Mouse (Mus musculus): ENCODE measurements at regions not wholly inside any gene's neighbourhood (a gene's known extent, or its start where the extent isn't known, plus 50 kb on each side); places are given as distances from the start of the nearest gene placed in this dataset.

GRCm38 (mm10) chr2:129904753-129905152 is 104.4 kb downstream of the Stk35 start:
- Histone ChIP-seq H3K4me3 (ENCODE audit: low read depth, low read length) (no peak overlapping the region), H3K9ac (ENCODE audit: low read length) (no peak overlapping the region), H3K4me2 (ENCODE audit: low read depth, low read length, severe bottlenecking) (no peak overlapping the region), H3K4me1 (replicated peaks; ENCODE audit: control insufficient read depth, insufficient read depth, low read length) (peaks cover 2% of the 10 kb centered on the region; the same call in 1 of the 2 replicates), H3K9me3 (ENCODE audit: control insufficient read depth, low read length) (no peaks in the 10 kb centered on the region), H3K27me3 (ENCODE audit: control insufficient read depth, insufficient read depth, low read length) (no peaks in the 10 kb centered on the region), H3K36me3 (ENCODE audit: control insufficient read depth, insufficient read depth, low read length) (no peaks in the 10 kb centered on the region), H3K27ac (ENCODE audit: low read depth, low read length) (no peak overlapping the region)
- ATAC-seq (replicated peaks; ENCODE audit: low FRiP score): no peak
- no peak for DNase-seq (ENCODE audit: low spot score)
- WGBS: 48% methylated on average over 7 of the region's 7 CpGs

GRCm38 (mm10) chr2:129908701-129909425 is 103.3 kb upstream of the Tgm3 start:
- no peaks in the 10 kb centered on the region for H3K27me3 ChIP-seq (ENCODE audit: control insufficient read depth, insufficient read depth, low read length)
- no peaks in the 10 kb centered on the region for H3K9me3 ChIP-seq (ENCODE audit: control insufficient read depth, low read length)
- peak; percentile 98 for ATAC-seq (replicated peaks; ENCODE audit: low FRiP score)
- peak overlapping the region; percentile 48 for H3K9ac ChIP-seq (ENCODE audit: low read length)
- peak; percentile 91 for DNase-seq (ENCODE audit: low spot score)
- H3K4me2 ChIP-seq (ENCODE audit: low read depth, low read length, severe bottlenecking): peak overlapping the region; percentile 57
- 2% methylated on average over 28 of the region's 28 CpGs for WGBS
- H3K4me3 ChIP-seq (ENCODE audit: low read depth, low read length): peak overlapping the region; percentile 27
- H3K4me1 ChIP-seq (replicated peaks; ENCODE audit: control insufficient read depth, insufficient read depth, low read length): peaks cover 2% of the 10 kb centered on the region; the same call in 1 of the 2 replicates
- H3K27ac ChIP-seq (ENCODE audit: low read depth, low read length): peak overlapping the region; percentile 18; the same call in 1 of the 2 replicates
- no peaks in the 10 kb centered on the region for H3K36me3 ChIP-seq (ENCODE audit: control insufficient read depth, insufficient read depth, low read length)

DNA sequence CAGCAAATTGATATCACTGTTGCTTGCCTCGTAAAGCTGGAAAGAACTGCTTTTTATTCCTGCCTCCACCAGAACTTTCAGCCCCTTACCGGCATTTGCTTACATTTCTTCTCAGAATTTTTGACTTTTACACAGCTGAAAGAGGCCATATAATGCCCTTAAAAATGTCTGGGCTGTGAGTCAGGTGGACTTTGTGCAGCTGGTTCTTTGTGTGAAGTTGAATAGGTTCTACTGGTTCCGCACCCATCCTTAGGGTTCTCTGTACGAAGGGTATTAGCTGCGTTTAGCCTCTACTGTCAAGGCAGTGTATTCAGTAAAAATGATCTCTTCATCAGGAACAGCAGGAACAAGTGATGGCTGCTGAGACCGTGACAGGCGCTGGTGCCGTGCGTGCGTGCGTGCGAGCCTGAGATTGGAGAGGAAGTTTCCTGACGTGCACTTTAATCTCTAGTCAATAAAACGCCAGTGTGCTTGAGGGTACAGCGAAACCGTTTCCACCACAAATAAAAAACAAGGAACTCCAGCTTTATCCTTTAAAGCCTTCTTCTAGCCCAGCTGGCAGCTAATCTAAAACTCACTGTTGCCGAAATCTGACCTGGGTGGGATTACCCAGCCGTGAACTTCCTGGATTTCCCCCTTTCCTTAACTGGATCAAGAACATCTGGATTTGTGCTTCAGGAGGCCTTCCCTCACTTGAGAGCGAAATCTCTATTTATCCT is 100.8 kb upstream of the Tgm3 start:
- Histone ChIP-seq H3K4me2 (ENCODE audit: low read depth, low read length, severe bottlenecking) (no peak overlapping the region), H3K9ac (ENCODE audit: low read length) (no peak overlapping the region; the same call in 1 of the 2 replicates), H3K4me3 (ENCODE audit: low read depth, low read length) (no peak overlapping the region), H3K27me3 (ENCODE audit: control insufficient read depth, insufficient read depth, low read length) (no peaks in the 10 kb centered on the region), H3K27ac (ENCODE audit: low read depth, low read length) (no peak overlapping the region), H3K4me1 (replicated peaks; ENCODE audit: control insufficient read depth, insufficient read depth, low read length) (peaks cover 2% of the 10 kb centered on the region; the same call in 1 of the 2 replicates), H3K9me3 (ENCODE audit: control insufficient read depth, low read length) (no peaks in the 10 kb centered on the region), H3K36me3 (ENCODE audit: control insufficient read depth, insufficient read depth, low read length) (no peaks in the 10 kb centered on the region)
- WGBS: 65% methylated on average over 19 of the region's 19 CpGs
- ATAC-seq (replicated peaks; ENCODE audit: low FRiP score) (no peak), DNase-seq (ENCODE audit: low spot score) (no peak)

GRCm38 (mm10) chr2:129912556-129912955 is 99.6 kb upstream of the Tgm3 start:
- DNase-seq (ENCODE audit: low spot score): no peak
- Histone ChIP-seq H3K4me2 (ENCODE audit: low read depth, low read length, severe bottlenecking) (no peak overlapping the region), H3K27ac (ENCODE audit: low read depth, low read length) (no peak overlapping the region), H3K9ac (ENCODE audit: low read length) (no peak overlapping the region), H3K9me3 (ENCODE audit: control insufficient read depth, low read length) (no peaks in the 10 kb centered on the region), H3K4me3 (ENCODE audit: low read depth, low read length) (no peak overlapping the region), H3K36me3 (ENCODE audit: control insufficient read depth, insufficient read depth, low read length) (no peaks in the 10 kb centered on the region), H3K27me3 (ENCODE audit: control insufficient read depth, insufficient read depth, low read length) (no peaks in the 10 kb centered on the region), H3K4me1 (replicated peaks; ENCODE audit: control insufficient read depth, insufficient read depth, low read length) (peaks cover 2% of the 10 kb centered on the region; the same call in 1 of the 2 replicates)
- WGBS: 85% methylated on average over 8 of the region's 8 CpGs
- ATAC-seq (replicated peaks; ENCODE audit: low FRiP score): no peak

GRCm38 (mm10) chr2:129914261-129914660 is 97.9 kb upstream of the Tgm3 start:
- no peaks in the 10 kb centered on the region for H3K27me3 ChIP-seq (ENCODE audit: control insufficient read depth, insufficient read depth, low read length)
- H3K9ac ChIP-seq (ENCODE audit: low read length): no peak overlapping the region
- no peaks in the 10 kb centered on the region for H3K4me1 ChIP-seq (replicated peaks; ENCODE audit: control insufficient read depth, insufficient read depth, low read length)
- 91% methylated on average over 8 of the region's 8 CpGs for WGBS
- no peaks in the 10 kb centered on the region for H3K9me3 ChIP-seq (ENCODE audit: control insufficient read depth, low read length)
- no peak for ATAC-seq (replicated peaks; ENCODE audit: low FRiP score)
- no peak overlapping the region for H3K27ac ChIP-seq (ENCODE audit: low read depth, low read length)
- DNase-seq (ENCODE audit: low spot score): no peak
- H3K4me2 ChIP-seq (ENCODE audit: low read depth, low read length, severe bottlenecking): no peak overlapping the region
- H3K4me3 ChIP-seq (ENCODE audit: low read depth, low read length): no peak overlapping the region
- no peaks in the 10 kb centered on the region for H3K36me3 ChIP-seq (ENCODE audit: control insufficient read depth, insufficient read depth, low read length)

GRCm38 (mm10) chr2:129916411-129916810 is 95.7 kb upstream of the Tgm3 start:
- 94% methylated on average over 7 of the region's 7 CpGs for WGBS
- no peak overlapping the region for H3K27ac ChIP-seq (ENCODE audit: low read depth, low read length)
- H3K4me3 ChIP-seq (ENCODE audit: low read depth, low read length): no peak overlapping the region
- H3K4me1 ChIP-seq (replicated peaks; ENCODE audit: control insufficient read depth, insufficient read depth, low read length): no peaks in the 10 kb centered on the region
- no peak for ATAC-seq (replicated peaks; ENCODE audit: low FRiP score)
- no peak for DNase-seq (ENCODE audit: low spot score)
- H3K9me3 ChIP-seq (ENCODE audit: control insufficient read depth, low read length): no peaks in the 10 kb centered on the region
- H3K4me2 ChIP-seq (ENCODE audit: low read depth, low read length, severe bottlenecking): no peak overlapping the region
- H3K27me3 ChIP-seq (ENCODE audit: control insufficient read depth, insufficient read depth, low read length): no peaks in the 10 kb centered on the region
- H3K36me3 ChIP-seq (ENCODE audit: control insufficient read depth, insufficient read depth, low read length): no peaks in the 10 kb centered on the region
- no peak overlapping the region for H3K9ac ChIP-seq (ENCODE audit: low read length)

DNA sequence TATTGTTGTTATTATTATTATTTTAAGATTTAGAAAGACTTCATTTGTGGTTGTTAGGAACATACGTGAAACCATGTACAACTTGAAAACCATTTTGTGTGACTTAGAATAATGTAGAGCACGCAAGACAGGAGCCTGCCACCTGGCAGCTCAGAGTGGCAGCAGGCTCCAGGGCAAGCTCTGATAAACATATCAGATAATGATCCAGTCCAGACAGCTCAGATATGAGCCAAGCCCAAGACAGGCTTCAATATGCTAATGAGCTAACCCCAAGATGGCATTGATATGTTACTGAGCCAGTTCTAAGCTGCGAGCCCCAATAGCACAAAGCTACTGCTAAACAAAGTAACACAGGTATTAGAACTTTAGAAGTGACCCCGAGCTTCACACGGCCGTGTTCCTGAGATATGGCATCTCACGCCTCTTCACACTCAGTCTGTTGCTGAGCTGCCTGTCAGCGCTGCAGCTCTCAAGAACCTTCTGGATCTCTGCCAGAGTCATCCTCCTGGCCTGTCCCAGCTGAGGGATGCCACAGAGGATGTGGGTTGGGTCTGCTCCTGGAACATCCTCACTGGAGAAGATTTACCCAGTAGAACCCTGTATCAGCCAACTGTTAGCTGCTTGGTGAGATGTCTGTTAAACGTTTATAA is 93.9 kb upstream of the Tgm3 start:
- H3K9me3 ChIP-seq (ENCODE audit: control insufficient read depth, low read length): no peaks in the 10 kb centered on the region
- no peak overlapping the region for H3K9ac ChIP-seq (ENCODE audit: low read length)
- no peaks in the 10 kb centered on the region for H3K4me1 ChIP-seq (replicated peaks; ENCODE audit: control insufficient read depth, insufficient read depth, low read length)
- no peak for ATAC-seq (replicated peaks; ENCODE audit: low FRiP score)
- no peak overlapping the region for H3K27ac ChIP-seq (ENCODE audit: low read depth, low read length)
- DNase-seq (ENCODE audit: low spot score): no peak
- no peak overlapping the region for H3K4me2 ChIP-seq (ENCODE audit: low read depth, low read length, severe bottlenecking)
- WGBS: 90% methylated on average over 9 of the region's 9 CpGs
- H3K36me3 ChIP-seq (ENCODE audit: control insufficient read depth, insufficient read depth, low read length): no peaks in the 10 kb centered on the region
- H3K27me3 ChIP-seq (ENCODE audit: control insufficient read depth, insufficient read depth, low read length): no peaks in the 10 kb centered on the region
- H3K4me3 ChIP-seq (ENCODE audit: low read depth, low read length): no peak overlapping the region

- Histone ChIP-seq H3K27ac (ENCODE audit: low read depth, low read length) (no peak overlapping the region), H3K4me1 (replicated peaks; ENCODE audit: control insufficient read depth, insufficient read depth, low read length) (no peaks in the 10 kb centered on the region), H3K4me3 (ENCODE audit: low read depth, low read length) (no peak overlapping the region), H3K27me3 (ENCODE audit: control insufficient read depth, insufficient read depth, low read length) (no peaks in the 10 kb centered on the region), H3K36me3 (ENCODE audit: control insufficient read depth, insufficient read depth, low read length) (no peaks in the 10 kb centered on the region), H3K9me3 (ENCODE audit: control insufficient read depth, low read length) (no peaks in the 10 kb centered on the region), H3K9ac (ENCODE audit: low read length) (no peak overlapping the region), H3K4me2 (ENCODE audit: low read depth, low read length, severe bottlenecking) (no peak overlapping the region)
- ATAC-seq (replicated peaks; ENCODE audit: low FRiP score): no peak
- 95% methylated on average over 4 of the region's 4 CpGs for WGBS
- DNase-seq (ENCODE audit: low spot score): no peak
Measured at GRCm38 (mm10) chr2:129919551-129919950, 92.6 kb upstream of the Tgm3 start.
